Mouse (Mus musculus) small intestine, adult 2 months (tissue): Measurements from ENCODE around the gene Adamts9.

ENCODE experiments used
- CTCF ChIP-seq: fragments of 200-500 bp; IDR thresholded peaks from 2 replicates; pipeline ENCODE4 v1.5.1; 2012; ENCODE audit warnings: low read depth, mild to moderate bottlenecking, control low read depth, inconsistent platforms, low read length, moderate library complexity, mixed read lengths; ENCODE audit not compliant: insufficient replicate concordance, insufficient read length; ENCODE audit errors: extremely low read depth
- POLR2A ChIP-seq: fragments of 200-500 bp; IDR thresholded peaks from 2 replicates; pipeline ENCODE4 v1.6.1; 2012; ENCODE audit warnings: low read depth, mild to moderate bottlenecking, control low read depth, inconsistent platforms, low read length, moderate library complexity

DNA sequence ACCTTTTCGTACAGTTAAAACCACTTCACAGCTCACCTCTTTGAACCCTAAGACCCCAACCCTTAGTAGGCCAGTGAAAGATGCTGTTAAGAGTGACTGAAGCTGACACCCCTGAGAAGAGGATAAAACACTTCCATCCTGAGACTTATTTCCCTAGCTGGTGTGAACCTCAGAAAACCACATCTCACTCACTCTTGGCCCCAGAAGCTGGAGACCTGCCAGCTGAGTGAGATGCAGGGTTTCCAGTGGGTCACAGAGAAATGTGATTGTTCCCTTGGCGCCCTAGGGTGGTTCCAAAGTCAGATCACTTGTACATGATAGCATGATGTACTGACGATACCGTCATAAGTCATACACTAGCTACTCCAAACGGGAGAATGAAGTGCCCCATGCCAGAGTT, 60.8 kb downstream of the Adamts9 start:
- TF ChIP-seq CTCF (no peak), POLR2A (no peak)
